Mouse (Mus musculus): ENCODE measurements at regions not wholly inside any gene's neighbourhood (a gene's known extent, or its start where the extent isn't known, plus 50 kb on each side); places are given as distances from the start of the nearest gene placed in this dataset.

GRCm38 (mm10) chr15:64618471-64618870 lies 199.0 kb upstream of the Gm21798 start:
- no peak for DNase-seq (ENCODE audit: low spot score in 2 of 2)

GRCm38 (mm10) chr15:64621876-64622275 lies 195.6 kb upstream of the Gm21798 start:
- peak; percentile 13 to 20 for DNase-seq (ENCODE audit: low spot score in 2 of 2)

- DNase-seq (ENCODE audit: low spot score in 2 of 2): peak; percentile 40 to 55
Measured at GRCm38 (mm10) chr15:64622591-64622990, 194.9 kb upstream of the Gm21798 start.

- no peak for DNase-seq (ENCODE audit: low spot score in 2 of 2)
Measured at GRCm38 (mm10) chr15:64626359-64626758, 191.1 kb upstream of the Gm21798 start.

- DNase-seq (ENCODE audit: low spot score in 2 of 2): peak; percentile 36 to 43
Measured at GRCm38 (mm10) chr15:64627258-64627657, 190.2 kb upstream of the Gm21798 start.

Measured in gastrocnemius, adult 8-10 months (tissue).